Mouse (Mus musculus): ENCODE results near the gene Olfr453.

The Olfr453 gene

DNA sequence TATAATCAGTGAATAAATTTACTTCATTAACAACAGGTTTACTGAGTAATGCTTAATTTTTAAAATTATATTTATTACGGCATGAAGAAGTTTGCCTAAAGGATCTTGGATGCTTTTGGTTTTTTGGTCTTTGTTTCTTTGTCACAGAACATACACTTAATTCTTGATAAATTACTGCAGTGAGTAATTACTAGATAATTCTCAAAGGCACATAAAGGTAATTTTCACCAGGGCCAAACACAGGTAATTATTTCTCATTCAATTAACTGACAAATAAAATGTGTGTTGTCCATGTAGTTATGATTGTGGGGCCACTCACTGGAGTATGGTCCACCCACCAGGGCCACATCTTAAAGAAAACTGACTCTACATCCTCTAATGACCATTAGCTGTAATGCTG is at the start of gene Olfr453:
Olfr453 (plus strand) TSS at position 301 of the 400 bp plus-strand sequence.
- DNase-seq, result no peak

DNA sequence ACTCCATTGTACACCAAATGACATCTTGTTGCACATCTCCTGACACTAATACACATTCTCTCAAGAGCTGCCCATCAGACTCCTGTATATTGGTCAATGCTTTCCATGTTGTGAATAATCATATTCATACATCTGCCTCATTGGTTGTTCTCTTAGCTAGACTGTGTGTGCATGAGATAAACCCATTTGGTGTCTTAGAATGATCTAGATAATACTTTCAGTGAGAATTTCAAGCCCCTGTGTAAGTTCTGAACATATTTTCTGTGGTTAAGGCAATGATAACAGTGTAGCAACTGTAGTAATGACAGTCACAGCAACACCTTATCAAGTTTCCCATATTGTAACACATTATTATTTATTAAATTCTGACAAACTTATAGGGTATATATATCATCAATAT is 49.4 kb upstream of the Olfr453 start:
- DNase-seq, result no peak

- DNase-seq, result peak; percentile 75
These were observed 47.0 kb upstream of the Olfr453 start for GRCm38 (mm10) chr6:42692154-42692516.

DNA sequence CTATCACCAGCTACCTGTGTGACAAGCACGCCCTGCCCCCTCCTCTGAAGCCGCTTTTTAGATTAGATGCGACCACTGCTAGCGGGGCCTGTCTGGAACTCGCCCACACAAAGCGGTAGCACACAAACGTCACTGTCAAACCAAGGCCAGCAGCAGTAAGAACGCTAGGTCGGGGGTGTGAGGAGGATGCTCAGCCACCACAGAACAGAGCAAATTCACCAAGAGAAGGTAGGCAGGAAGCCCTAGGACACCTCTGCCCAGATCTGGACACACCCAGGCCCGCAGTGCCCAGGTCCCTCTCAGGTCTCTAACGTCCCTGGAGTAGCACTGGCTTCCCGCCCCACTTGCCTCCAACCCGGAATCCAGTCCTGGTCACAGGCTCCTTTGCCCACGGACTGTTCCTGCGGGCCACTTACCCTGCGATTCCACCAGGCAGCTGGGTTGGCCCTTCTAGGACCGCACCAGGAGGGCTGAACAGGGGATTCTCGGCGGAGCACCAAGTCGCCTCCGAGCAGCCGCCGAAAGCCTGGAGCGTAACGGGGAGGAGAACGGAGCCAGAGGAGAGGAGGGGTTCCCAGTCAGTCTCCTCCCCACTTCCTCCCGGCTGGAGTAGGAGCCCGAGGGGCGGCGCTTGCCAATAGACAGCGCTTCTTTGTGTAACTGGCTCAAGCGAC is 46.5 kb upstream of the Olfr453 start:
- DNase-seq, result peak; percentile 86

DNA sequence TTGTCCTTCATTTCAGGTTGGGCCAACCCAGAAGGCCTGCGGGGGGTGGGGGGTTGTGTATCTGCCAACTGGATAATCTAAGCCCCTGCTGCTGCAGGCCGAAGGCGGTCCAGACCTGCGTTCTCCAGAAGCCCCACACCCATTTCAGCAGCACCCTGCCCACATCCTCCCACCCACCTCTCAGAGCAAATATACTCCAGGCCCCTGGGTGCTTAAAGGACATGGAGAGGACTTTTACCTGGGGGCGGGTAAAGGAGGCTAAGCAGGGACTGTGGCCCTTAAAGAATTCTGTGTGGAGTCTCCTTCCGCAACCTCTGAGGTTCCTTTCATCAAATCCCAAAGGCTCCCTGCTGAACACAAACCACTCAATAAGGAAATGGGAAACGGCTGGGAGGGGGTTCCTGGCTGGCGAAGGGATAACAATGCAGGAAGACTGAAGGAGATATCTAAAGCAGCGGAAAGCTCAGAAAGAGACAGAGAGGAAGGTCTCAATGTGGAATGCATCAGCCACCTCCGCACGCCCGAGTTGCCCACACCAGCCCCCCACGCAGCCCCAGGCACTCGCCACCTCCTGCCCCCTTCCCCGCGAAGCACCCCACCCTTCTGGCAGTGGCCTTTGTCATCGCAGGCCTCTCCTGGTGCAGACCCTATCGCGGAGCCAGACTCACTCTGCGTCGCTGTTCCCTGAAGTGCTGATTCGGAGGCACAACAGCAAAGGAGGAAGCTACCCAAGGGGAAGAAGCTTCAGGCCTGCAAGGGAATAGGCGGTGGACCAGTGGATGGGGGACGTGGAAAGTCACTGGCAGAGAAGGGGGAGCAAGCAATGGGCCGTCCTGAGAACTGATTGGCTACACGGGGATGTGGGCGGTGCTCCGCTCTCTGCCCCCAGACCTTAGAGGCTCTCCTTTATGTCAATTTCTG is 29.6 kb upstream of the Olfr453 start, which contains the start of gene Tcaf1:
Tcaf1 (minus strand) TSS at position 798 of the 921 bp plus-strand sequence.
- peak; percentile 89 for DNase-seq

GRCm38 (mm10) chr6:42714668-42715067 is 24.5 kb upstream of the Olfr453 start:
- DNase-seq, result no peak

GRCm38 (mm10) chr6:42717973-42718372 is 21.2 kb upstream of the Olfr453 start:
- no peak for DNase-seq

- DNase-seq, result no peak
These were observed 3.1 kb downstream of the Olfr453 start for GRCm38 (mm10) chr6:42742303-42742702.

DNA sequence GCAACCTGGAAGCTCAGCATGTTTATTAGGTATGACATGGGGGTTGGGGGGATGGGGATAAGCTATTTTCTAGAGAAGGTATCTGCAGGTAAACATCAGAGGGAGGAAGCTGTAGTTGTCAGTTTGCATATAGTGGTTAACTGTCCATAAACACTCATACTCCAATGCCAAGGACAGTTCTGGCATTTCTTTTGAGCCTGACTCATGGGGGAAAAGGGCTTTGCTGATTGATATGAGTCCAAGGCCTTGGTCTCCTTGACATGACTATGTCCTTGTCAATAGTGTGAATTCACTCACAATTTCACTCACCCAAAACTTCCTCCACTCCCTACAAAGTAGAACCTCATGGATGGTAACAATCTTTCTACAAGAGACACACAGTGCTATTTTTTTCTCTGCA is 8.7 kb downstream of the Olfr453 start:
- no peak for DNase-seq

DNA sequence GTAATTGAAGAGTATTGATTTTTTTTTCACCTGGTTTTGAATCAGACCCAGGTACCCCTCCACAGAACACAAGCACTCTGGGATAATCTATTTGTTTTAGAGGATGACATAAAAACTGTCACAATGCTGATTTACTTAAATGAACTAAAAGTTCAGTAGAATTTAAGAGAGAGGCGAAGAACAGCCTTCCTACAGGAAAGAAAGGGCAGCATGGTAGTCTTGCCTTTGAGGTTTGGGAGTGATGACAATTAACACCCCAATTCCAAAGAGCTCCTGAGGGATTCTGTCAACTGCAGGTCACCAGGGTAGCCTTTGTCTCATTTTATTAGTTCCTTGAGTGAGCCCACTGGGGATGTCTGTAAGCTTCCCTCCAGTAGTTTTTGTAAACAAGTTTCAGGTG is 16.9 kb downstream of the Olfr453 start, which contains the start of gene Olfr38:
Olfr38 (plus strand) TSS at position 301 of the 400 bp plus-strand sequence.
- no peak for DNase-seq

- no peak for DNase-seq
These were observed 37.9 kb downstream of the Olfr453 start for GRCm38 (mm10) chr6:42777066-42777465.

DNA sequence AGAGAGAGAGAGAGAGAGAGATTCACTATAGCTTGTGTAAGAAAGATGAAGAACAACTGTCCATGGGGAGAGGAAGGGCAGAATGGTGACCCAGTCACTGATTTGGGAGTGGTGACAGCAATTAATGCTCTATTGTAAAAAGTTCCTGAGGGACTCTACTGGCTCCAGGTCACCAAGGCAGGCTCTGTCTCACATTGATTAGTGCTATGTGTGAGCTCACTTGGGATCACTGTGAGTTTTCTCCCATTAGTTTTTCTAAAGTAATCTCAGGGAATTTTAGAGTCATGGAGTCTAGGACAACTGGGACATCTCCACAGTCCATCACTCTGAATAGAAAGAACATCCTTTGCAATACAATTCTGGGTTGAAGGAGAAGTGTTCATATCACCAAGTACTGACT is 45.6 kb downstream of the Olfr453 start, which contains the start of gene Olfr452:
Olfr452 (plus strand) TSS at position 301 of the 400 bp plus-strand sequence.
- DNase-seq, result no peak

GRCm38 (mm10) chr6:42790247-42790948 is 51.2 kb downstream of the Olfr453 start:
- no peak for DNase-seq

- DNase-seq, result no peak
These were observed 51.9 kb downstream of the Olfr453 start for GRCm38 (mm10) chr6:42790949-42791556.

- DNase-seq, result no peak
These were observed 55.8 kb downstream of the Olfr453 start for GRCm38 (mm10) chr6:42794982-42795381.

All from right cerebral cortex, postnatal 25 days (tissue).